Mouse (Mus musculus) testis, adult 2 months (tissue): Measurements from ENCODE around the gene Clec3a. TPM values are rescaled to one million over a fixed set of nuclear protein-coding genes. Genes with fewer than 3 reads are reported as not detected.

Experiments used
- H3K27ac ChIP-seq: fragments of 200-500 bp; 2 replicates; pipeline ENCODE4 v1.5.1; 2012; ENCODE audit warnings: low read depth, low read length; ENCODE audit not compliant: control insufficient read depth, insufficient read depth
- H3K27me3 ChIP-seq: fragments of 200-500 bp; 2 replicates; pipeline ENCODE4 v1.6.1; 2012; ENCODE audit warnings: mild to moderate bottlenecking, low read length, moderate library complexity; ENCODE audit not compliant: control insufficient read depth, insufficient read depth
- H3K36me3 ChIP-seq: fragments of 200-500 bp; 2 replicates; pipeline ENCODE4 v1.6.1; 2012; ENCODE audit warnings: mild to moderate bottlenecking, low read length; ENCODE audit not compliant: control insufficient read depth, insufficient read depth
- H3K4me1 ChIP-seq: fragments of 200-500 bp; 2 replicates; pipeline ENCODE4 v1.6.1; 2012; ENCODE audit warnings: low read length; ENCODE audit not compliant: control insufficient read depth, insufficient read depth
- H3K4me3 ChIP-seq: fragments of 200-500 bp; 2 replicates; pipeline ENCODE4 v1.5.1; 2012; ENCODE audit warnings: low read depth, mild to moderate bottlenecking, low read length, moderate library complexity, mixed read lengths; ENCODE audit not compliant: control insufficient read depth
- CTCF ChIP-seq: fragments of 200-500 bp; IDR thresholded peaks from 2 replicates; pipeline ENCODE4 v1.5.1; 2012; ENCODE audit warnings: low read depth, mild to moderate bottlenecking, inconsistent platforms, low read length, moderate library complexity; ENCODE audit not compliant: control insufficient read depth, insufficient read depth, insufficient replicate concordance
- POLR2A ChIP-seq: fragments of 200-500 bp; IDR thresholded peaks from 2 replicates; pipeline ENCODE4 v1.6.1; 2012; ENCODE audit warnings: low read depth, mild to moderate bottlenecking, inconsistent platforms, low read length, moderate library complexity; ENCODE audit not compliant: control insufficient read depth
- polyA plus RNA-seq: library from polyadenylated mRNA; depleted of rRNA; stranded (reverse); fragments of >200 nt; gene quantifications from 2 replicates; pipeline ENCODE4 v1.2.3, GENCODE M21; 2012; rRNA removed

The Clec3a gene
- polyA plus RNA-seq: not detected in 2 replicates

GRCm38 (mm10) chr8:114417786-114418185, at the start of gene Clec3a:
Gene Clec3a, plus strand, starts transcription at chr8:114418086.
- Histone ChIP-seq H3K27ac (no peak within 1 kb of the TSS), H3K36me3 (no peaks in the 10 kb centered on the region), H3K4me1 (no peaks in the 10 kb centered on the region), H3K4me3 (no peak within 1 kb of the TSS), H3K27me3 (no peaks in the 10 kb centered on the region)
- TF ChIP-seq CTCF (no peak), POLR2A (no peak)

GRCm38 (mm10) chr8:114369038-114369976, 48.6 kb upstream of the Clec3a start:
- Histone ChIP-seq H3K4me1 (peaks cover 2% of the 10 kb centered on the region), H3K27me3 (no peaks in the 10 kb centered on the region), H3K36me3 (no peaks in the 10 kb centered on the region), H3K27ac (no peak overlapping the region), H3K4me3 (peak overlapping the region; percentile 18; the same call in 1 of the 2 replicates)
- TF ChIP-seq POLR2A (no peak), CTCF (peak; percentile 97)

GRCm38 (mm10) chr8:114374390-114374789, 43.5 kb upstream of the Clec3a start:
- Histone ChIP-seq H3K4me3 (no peak overlapping the region), H3K36me3 (no peaks in the 10 kb centered on the region), H3K27me3 (no peaks in the 10 kb centered on the region), H3K27ac (no peak overlapping the region), H3K4me1 (no peaks in the 10 kb centered on the region; the same call in 1 of the 2 replicates)
- TF ChIP-seq CTCF (no peak), POLR2A (no peak)

GRCm38 (mm10) chr8:114384189-114384588, 33.7 kb upstream of the Clec3a start:
- no peak overlapping the region for H3K4me3 ChIP-seq
- H3K36me3 ChIP-seq: no peaks in the 10 kb centered on the region
- TF ChIP-seq CTCF (no peak), POLR2A (no peak)
- no peak overlapping the region for H3K27ac ChIP-seq
- no peaks in the 10 kb centered on the region for H3K27me3 ChIP-seq
- H3K4me1 ChIP-seq: no peaks in the 10 kb centered on the region

- no peak overlapping the region for H3K27ac ChIP-seq
- no peaks in the 10 kb centered on the region for H3K27me3 ChIP-seq
- H3K4me3 ChIP-seq: no peak overlapping the region
- no peaks in the 10 kb centered on the region for H3K36me3 ChIP-seq
- H3K4me1 ChIP-seq: no peaks in the 10 kb centered on the region
- no peak for TF ChIP-seq CTCF
- no peak for TF ChIP-seq POLR2A
Measured at GRCm38 (mm10) chr8:114387494-114387893, 30.4 kb upstream of the Clec3a start.

- Histone ChIP-seq H3K4me1 (no peaks in the 10 kb centered on the region), H3K27ac (no peak overlapping the region), H3K27me3 (no peaks in the 10 kb centered on the region), H3K4me3 (no peak overlapping the region), H3K36me3 (no peaks in the 10 kb centered on the region)
- TF ChIP-seq CTCF (peak; percentile 10; the same call in 1 of the 2 replicates), POLR2A (no peak)
Measured at GRCm38 (mm10) chr8:114390465-114391254, 27.2 kb upstream of the Clec3a start.

- no peaks in the 10 kb centered on the region for H3K36me3 ChIP-seq
- TF ChIP-seq CTCF: no peak
- TF ChIP-seq POLR2A: no peak
Measured at GRCm38 (mm10) chr8:114398326-114398725, 19.6 kb upstream of the Clec3a start.

More at GRCm38 (mm10) chr8:114398326-114398725, 19.6 kb upstream of the Clec3a start:
- no peak overlapping the region for H3K4me3 ChIP-seq
- H3K4me1 ChIP-seq: no peaks in the 10 kb centered on the region
- no peaks in the 10 kb centered on the region for H3K27me3 ChIP-seq
- no peak overlapping the region for H3K27ac ChIP-seq
